Mouse (Mus musculus): ENCODE measurements around the gene Plcd1. TPM values are rescaled to one million over a fixed set of nuclear protein-coding genes. Genes with fewer than 3 reads are reported as not detected.

The Plcd1 gene
- total RNA-seq, 4 experiments from 2014 or later: 4.2 to 7.8 (median 6.3) TPM

DNA sequence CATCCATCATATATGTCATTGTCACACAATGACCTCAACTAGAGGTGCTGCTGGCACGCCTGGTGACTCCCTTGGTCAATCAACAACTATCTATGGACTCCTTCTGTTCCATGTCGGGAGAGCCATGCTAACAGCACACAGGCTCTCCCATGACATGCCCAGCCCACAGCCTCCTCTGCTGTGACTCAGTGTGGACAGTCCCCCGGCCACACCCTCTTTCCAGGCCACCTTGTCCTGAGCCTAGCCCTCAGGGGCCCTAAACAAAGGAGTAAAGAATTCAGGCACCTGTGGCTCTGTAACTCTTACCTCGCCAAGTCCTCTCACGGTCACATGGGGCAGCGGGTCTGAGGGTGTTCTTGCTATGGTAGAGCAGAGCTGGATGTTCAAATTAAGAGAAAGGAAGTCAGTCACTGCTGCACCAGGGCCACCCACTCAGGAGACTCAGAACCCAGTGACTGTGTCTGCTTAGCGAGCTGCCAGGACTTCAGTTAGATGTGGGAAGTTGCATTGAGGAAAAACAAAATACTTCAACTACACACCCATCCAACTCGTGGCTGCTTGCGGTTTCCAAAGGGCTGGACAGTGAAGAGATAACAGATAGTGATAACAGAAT, 39.2 kb downstream of the Plcd1 start:
- DNase-seq (ENCODE audit: low spot score in 2 of 2): no peak

DNA sequence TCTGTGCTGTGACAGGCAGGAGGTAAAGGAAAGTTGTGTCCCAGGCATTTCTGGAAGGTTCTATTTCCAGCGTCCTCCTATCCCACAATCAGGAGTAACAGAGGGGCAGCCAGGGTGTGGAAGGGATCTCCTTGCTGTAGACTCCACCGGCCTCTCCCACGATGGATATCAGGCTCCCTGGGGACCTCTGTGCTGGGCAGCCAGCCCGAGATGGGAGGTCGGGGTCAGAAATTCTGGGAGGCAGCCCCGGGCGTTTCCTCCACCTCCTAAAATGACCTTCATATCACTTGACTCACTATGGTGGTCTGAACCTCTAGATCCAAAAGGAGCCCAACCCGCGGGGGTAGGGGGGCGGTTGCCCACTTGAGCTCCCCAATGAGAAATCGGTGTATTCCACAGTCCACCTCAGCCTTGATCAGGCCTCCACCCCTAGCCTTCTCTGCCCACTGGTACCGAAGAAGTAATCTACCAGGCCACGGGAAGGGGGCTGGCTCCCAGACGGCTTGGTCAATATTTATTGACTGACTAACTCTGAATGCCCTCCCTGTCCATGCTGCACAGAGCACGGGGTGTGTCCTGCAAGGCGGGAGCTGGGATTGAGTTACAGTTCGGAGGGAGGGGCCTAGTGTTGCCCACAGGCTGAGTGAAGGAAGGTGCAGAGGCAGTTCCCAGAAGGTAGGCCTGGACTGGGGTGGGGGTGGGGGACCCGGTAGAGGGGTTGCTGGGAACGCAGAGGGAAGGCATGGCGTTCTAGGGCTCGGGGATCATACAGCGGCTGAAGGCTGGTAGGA, 41.0 kb downstream of the Plcd1 start, which contains the start of gene Vill:
Vill (plus strand) TSS at position 625 of the 791 bp plus-strand sequence.
- no peak for DNase-seq (ENCODE audit: low spot score in 2 of 2)

DNA sequence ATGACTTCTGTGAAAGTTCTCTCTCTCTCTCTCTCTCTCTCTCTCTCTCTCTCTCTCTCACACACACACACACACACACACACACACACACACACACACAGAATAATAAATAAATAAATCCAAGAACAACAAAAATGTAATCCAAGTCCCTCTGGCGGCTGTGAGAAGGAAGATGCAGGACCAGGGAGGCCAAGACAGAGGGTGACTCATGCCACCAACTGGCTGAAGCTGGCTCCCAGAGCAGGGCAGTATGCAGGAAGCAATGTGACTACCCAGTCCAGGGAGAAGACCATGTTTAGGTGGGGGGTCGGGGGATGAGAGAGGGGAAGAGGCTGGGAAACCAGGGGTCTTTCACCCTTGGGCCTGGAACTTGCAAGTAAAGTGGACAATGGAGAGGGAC, 42.1 kb downstream of the Plcd1 start:
- no peak for DNase-seq (ENCODE audit: low spot score in 2 of 2)

DNA sequence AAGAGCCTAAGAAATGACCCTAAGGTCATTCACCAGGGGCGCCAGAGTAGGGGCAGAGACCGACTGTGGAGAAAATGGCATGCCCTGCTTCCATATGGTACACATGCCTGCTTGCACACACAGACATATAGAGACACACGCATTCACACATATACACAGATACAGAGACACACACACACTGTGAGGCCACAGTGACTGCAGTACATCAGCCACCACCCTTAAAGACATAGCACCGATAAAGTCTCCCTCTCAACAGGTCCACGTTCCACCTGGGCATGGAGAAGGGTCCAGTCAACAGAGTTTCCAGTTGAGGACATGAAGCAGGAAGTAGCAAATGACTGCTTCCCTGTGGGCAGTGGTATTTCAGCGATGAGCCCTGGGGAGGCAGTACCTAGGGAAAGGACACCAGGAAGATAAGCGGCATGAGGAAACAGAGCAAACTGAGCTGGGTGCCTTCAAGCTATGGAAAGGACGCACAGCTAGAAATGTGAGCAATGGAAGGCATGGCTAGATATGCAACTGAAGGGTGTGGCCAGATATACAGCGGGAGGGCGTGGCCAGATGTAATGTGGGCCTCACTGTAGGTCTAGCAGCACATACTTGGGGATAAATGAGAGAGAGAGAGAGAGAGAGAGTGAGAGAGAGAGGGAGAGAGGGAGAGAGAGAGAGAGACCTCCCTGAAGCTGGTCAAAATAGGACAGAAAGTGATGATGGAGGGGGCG, 45.0 kb downstream of the Plcd1 start:
- no peak for DNase-seq (ENCODE audit: low spot score in 2 of 2)

DNA sequence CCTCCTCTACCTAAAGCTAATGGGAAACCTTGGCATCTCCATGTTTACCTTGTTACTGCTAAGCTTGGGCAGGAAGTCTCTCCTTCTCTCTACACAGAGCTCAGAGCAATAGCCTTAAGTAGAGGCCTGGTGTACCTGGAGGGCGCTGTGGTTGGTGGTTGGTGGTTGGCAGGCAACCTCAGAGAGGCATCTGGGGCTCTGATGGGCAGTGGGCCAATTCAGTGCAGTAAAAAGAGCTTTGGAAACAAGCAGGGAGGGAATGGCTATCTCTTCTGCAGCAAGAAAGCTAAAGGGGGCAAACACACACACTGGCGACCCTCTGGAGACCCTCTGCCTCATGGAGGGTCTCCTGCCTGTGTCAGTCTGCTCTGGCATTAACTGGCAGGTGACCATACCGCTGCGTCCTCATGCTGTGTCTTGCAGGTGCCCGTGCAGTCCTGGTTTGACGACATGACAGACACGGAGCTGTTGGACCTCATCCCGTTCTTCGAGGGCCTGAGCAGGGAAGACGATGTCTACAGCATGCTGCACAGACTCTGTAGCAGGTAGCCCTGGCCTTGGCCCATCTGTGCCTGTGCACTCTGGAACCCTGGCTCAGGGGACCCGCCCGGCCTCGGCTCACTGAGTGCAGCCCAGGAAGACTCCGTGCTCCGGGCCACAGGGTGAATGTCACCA, 53.1 kb downstream of the Plcd1 start:
- no peak for DNase-seq (ENCODE audit: low spot score in 2 of 2)

DNA sequence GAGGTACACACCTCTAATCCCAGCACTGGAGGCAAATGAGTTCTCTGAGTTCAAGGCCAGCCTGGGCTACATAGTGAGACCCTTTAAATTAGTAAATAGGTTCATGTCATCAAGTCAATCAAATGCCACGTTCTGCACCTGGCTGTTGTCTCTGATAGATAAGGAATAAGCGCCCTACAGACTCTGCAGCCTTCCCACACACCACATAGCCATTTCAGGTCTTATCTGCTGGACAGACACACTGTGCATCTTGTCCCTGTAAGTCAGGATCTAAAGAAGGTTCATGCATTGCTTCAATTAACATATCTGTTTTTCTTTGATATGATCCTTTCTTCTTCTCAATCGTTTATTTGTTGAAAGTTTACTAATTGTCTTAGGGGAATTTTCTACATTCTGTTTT, 54.7 kb downstream of the Plcd1 start:
- no peak for DNase-seq (ENCODE audit: low spot score in 2 of 2)

DNA sequence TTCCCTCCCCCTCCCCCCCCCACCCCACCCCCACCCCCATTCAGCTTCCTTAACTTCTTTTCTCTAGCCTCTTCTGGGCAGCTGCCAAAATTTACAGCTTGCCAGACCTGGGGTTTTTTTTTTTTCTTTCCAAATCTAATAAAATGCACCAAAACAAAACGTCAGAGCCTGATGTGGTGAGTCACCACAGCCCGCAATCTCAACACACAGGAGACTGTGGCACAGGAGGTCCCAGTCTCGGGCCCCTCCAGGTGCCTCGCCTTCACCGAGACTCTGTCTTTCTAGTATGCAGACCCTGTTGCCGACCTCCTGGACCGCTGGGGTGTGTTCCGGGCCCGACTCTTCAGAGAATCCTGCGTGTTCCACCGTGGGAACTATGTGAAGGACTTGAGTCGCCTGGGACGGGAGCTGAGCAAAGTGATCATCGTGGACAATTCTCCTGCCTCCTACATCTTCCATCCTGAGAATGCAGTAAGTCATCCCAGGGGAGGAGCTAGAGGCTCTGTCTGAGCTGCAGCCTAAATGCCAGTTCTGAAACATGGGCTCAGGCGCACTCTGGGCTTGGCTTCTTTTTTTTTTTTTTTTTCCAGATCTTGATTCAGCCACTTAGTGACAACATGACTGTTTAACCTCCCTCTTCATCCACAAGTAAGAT, 56.1 kb downstream of the Plcd1 start:
- no peak for DNase-seq (ENCODE audit: low spot score in 2 of 2)

DNA sequence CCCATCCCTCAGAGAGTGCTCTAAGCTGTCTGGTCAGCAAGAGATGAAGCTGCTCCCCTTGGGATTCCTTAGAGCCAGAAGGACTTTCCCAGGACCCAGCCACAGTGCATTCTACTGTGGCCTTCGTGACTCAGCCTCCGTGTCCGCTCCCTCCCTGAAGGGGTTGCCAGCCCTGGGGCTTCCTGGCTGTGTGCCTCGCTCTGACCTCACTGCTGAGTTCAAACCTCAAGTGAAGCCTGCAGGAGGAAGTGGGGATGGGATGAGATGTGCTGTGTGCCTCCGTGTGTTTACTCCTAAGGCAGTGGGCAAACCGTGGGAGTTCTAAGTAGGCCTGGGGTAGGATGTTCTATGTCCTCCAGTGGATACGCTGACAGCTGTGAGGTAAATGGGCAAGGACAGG, 57.5 kb downstream of the Plcd1 start:
- peak; percentile 62 to 77 for DNase-seq (ENCODE audit: low spot score in 2 of 2)

DNA sequence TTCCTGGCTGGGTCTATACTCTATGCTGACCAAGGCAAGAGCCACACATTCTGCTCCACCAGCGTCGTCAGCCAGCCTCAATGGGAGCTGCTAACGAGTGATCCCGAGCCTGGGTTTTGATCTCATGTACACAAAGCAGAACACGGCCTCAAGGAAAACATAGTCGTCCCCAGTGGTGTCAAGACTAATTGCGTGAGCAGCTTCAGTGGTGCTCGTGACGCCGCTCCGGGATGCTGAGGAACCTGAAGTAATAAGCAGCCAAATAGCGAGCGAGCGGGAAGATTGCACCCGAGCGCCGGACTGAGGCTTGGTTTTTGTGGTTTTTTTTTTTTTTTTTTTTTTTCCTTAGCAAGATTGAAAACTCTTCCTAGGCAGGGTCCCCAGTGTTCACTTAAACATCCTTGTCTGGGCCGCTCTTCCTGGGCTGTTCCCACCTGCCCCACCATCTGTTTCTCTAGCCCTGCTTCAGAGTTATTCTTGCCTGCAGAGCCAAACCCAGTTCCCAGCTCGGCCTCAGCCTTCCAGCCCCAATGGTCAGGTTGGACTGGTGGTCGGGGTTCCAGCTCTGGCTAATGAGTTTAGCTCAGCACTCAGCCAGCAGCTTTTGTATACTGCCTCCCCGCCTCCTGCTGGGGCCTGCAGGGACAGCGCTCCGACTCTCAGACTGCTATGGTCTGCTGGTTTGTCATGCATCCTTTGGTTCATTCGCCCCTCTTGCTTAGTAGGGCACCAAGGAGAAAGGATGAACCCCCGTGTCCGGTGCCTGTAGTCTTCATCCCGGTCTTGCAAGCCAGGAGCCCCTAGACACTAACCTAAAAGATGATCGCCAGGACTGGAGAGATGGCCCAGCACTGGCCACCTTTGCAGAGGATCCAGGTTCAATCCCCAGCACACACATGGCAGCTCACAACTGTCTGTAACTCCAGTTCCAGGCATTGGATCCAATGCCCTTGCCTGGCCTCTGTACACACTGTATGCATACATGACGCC, 58.3 kb downstream of the Plcd1 start:
- no peak for DNase-seq (ENCODE audit: low spot score in 2 of 2)

DNA sequence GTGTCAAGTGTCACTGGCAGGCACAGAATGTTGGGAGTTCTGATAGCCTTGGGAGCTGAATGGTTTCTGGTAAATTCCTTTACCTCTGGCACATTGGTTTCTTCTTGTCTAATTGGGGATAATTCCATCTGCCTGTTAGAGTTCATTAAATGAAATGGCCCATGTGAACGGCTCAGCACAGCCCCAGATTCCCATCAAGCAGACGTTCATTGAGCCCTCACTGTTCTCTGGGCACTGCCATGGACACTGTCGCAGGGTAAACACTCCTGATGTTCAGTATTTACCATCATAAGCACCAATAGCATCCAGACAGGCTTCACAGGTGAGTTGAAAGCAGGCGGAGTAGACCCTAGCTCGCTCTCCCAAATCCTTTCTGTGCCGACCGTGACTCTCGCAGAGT, 59.2 kb downstream of the Plcd1 start:
- no peak for DNase-seq (ENCODE audit: low spot score in 2 of 2)

DNA sequence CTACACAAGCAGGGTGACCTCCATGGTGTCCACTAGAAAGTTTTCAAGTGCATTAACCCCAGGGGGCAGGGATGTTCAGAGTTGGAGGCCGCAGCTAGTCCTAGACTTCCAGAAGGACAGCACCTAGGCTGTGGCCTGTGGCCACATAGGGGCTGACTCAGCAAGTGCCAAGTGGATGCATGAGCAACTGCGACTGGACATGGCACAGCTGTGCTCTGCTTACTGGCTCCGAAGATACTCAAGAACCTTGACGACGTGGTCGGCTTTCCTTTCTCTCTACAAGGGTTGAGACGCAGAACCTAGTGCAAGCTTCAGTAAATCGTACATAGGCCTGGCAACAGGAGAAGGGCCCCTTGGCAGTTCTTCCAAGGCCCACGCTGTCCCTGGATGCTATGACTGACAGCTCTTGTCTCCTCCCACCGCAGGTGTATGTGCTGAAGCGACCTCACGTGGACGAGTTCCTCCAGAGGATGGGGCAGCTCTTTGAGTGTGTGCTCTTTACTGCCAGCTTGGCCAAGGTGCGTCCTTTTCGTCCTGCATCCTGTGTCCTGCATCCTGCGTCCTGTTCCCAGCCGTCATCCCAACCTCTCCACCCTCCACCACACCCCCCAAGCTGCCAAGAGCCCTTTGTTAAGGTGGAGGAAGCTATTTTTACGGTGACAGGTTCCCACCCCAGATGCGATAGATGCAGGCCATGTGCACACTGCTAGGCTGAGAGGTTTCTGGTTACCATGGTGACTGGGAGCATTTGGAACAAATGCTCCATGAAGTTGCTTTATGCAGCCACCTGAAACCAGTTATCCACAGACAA, 60.0 kb downstream of the Plcd1 start:
- DNase-seq (ENCODE audit: low spot score in 2 of 2): no peak

DNA sequence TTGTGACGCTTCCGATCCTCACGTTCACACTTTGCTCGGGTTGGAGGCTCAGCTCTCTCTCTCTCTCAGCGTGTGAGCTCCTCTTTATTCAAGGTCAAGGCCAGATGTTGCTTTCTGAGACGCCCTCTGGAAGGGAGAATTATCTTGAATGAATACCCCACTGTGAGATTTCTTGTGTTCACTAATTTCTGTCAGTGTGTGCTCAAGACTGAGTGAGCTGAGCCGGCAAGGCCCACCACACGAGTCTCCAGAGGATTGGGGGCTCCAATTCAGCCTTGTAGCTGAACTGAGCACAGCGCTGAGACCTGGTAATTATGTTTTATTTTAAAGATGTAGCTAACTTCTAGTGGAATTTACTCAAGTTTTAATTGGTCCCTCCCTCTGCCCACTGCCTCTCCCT, 60.8 kb downstream of the Plcd1 start:
- DNase-seq (ENCODE audit: low spot score in 2 of 2): no peak

DNA sequence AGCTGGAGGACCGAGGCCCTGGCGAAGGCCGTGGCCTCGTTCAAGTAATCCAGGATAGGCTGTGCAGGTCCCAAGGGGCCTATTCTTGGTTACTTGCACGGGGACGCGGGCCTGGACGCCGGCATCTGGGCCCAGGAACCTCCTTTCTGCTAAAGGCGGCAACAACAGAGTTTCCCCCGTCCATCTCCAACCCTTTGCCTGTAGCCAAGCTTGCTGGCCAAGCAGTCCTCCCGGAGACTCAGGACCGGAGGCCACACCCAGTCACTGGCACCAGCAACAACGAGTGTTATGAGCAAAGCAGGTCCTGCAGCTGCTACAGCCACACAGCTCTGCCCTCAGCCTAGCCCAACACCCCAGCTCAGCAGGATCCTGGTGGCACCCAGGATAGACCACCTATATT, 61.5 kb downstream of the Plcd1 start:
- DNase-seq (ENCODE audit: low spot score in 2 of 2): peak; percentile 47 to 70

DNA sequence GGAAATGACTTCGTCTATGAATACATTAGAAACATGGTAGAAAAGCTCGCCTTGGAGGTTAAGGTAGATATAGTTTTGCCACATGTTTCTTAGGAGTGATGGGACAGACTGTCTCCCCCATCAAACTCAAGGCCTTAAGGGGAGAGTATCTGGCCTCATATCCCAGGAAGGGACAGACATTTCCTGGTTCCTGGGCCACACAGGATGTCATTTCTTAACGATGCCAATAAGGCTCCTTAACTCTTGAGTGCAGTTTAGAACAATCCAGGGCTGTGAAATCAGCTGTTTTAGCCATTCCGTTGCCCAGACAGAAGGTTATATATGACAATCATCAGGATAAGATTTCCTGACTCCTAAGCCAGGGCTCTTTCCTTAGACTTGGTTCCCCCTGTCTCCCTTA, 62.3 kb downstream of the Plcd1 start:
- DNase-seq (ENCODE audit: low spot score in 2 of 2): no peak

DNA sequence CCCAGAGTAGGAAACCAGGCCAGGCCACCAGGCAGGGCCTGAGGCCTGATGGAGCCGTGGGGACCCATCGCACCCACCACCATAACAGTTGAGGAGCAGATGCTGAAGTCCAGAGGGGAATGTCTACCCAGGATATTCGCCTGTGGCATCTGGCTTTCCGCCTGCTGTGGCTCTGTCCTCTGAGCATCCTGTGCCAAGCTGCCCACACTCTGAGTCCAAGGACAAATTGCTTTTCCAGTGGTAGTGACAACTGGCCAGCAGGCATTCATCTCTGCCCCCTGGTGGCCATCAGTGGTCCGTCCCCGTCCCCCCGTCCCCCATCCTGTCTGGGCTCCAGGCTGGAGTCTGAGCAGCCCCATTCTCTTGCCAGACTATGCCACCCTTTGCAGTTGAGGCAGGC, 63.7 kb downstream of the Plcd1 start:
- peak; percentile 32 to 49 for DNase-seq (ENCODE audit: low spot score in 2 of 2)

DNA sequence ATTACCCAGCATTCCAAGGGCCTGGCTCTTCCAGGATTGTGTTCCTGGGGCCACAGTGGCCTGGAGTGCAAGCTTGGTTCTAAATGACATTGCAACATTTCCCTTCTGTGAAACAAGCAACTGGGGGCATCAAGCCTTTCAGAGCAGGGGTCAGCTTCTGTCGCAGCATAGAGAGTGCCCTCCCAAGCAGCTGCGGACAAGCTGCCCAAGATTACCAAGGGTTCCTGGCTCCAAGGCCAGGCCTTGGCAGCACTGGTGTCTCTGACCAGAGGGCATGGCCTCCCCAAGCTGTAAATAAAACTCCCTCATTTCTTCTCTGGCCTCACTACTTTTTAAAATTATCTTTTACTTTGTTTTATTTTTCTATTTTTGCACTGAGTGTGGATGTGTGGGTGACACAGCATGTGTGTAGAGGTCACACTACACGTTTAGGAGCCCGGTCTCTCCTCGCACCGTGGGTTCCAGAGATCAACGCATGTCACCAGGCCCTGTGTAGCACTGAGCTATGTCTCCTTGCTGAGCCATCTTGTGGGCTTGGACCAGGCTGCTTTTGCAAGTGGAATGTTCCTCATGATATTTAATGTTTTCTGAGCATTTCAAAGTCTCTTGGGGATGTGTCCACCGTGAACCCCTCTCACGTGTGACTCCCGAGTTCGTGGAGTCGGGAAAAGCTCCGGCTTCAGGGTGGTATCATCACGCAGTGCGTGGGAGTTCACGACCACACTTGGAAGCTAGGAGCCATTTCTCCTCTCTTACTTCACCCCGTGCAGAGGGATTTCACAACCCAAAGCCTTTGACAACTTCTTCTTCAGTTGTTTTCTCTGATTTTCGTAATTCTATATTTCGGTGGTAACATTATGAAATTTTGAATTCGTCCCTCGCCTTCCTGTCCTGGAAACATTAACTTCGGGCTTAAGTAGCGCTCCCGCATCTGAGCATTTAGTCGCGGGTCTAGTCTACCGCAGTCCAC, 64.8 kb downstream of the Plcd1 start:
- no peak for DNase-seq (ENCODE audit: low spot score in 2 of 2)

DNA sequence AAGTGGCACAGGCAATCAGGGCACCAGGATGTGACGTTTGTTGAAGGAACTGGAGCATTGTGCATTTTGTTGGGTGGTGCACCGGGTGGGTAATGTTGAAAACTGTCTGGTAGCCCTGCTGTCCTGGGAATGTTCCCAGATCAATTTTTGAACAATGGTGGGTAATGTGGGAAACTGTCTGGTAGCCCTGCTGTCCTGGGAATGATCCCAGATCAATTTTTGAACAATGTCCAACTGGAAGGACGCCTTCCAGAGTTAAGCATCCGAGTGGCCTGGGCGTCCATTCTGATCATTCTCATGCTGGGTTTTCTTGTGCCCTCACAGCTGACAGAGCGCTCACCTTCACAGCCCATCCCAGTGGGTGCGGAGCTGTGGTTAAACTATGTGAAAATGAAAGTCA, 66.0 kb downstream of the Plcd1 start:
- DNase-seq (ENCODE audit: low spot score in 2 of 2): no peak

DNA sequence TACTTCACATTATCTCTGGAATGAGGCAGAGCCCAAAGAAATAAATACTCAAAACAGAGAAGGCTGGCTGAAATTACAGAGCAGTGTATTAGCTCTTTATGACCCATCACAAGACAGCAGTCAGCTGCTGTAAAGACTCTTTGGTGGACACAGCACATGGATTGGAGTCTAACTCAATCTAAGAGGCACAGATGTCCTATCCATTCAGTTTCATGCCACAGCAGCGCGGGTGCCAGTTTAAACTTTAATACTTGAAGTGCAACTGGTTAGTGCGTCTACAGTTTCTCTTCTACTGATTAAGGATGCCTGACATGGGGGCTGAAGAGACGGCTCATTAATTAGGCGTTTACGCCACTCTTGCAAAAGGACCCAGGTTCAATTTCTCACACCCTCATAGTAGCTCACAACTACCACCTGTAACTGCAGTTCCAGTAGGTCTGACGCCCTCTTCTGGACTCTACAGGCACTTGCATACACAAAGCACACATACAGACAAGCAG, 67.4 kb downstream of the Plcd1 start:
- no peak for DNase-seq (ENCODE audit: low spot score in 2 of 2)
